Mouse (Mus musculus): ENCODE measurements around the gene Slc6a12. TPM values are rescaled to one million over a fixed set of nuclear protein-coding genes. Genes with fewer than 3 reads are reported as not detected.

Slc6a12 gene
- 1 to 10 TPM; 4.0 to 7.0 TPM for total RNA-seq (2021)
- long read RNA-seq, experiment 1, transcript Slc6a12-201 (15 exons, 2,644 nt) = major isoform, 5 of 7 reads
- long read RNA-seq, experiment 1, partial matches to known transcripts = 2 of 7 reads
- long read RNA-seq, experiment 1, other reads (novel, unspliced or antisense) = 0 of 7 reads
- long read RNA-seq, experiment 2, partial matches to known transcripts = 0 of 2 reads
- long read RNA-seq, experiment 2, other reads (novel, unspliced or antisense) = 0 of 2 reads

DNA sequence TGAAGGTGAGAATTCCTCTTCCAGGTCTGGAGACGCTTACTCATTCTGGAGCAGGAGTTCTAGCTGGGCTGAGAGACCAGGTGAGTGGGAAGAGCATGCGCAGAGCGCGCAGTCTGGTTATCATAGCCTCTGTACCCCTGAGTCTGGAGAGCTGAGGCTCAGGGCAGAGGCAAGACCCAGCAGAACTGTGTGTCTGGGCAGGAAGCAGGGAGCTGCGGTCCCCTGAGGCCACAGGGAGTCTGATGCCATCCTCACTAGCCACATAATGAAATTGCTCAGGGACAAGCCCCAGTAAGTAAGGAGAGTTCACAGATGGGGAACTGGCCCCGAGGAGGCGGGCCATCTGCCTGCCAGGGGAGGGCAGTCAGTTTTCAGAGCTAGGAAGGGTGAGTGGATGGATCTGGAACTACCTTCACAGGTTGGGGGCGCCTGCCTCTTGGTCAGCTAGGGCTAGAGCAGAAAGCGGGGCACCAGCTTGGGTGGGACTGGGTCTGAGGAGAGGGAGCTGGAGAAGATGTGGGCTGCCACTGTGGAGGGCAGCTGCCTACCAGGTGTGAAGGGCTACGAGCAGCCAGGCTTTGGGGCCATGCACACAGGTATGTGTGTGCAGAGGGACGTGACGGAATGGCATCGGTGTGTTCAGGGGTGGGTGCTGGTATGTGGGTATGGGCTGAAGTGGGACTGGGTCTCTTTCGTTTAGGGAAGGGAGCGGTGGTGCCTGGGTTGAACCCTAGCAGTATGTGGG, at the start of gene Slc6a12:
TSS of gene Slc6a12 (plus strand) at position 51 of the 745 bp plus-strand sequence.
- no peak for DNase-seq

GRCm38 (mm10) chr6:121299317-121299716, 43.6 kb upstream of the Slc6a12 start:
- peak; percentile 30 for DNase-seq

DNA sequence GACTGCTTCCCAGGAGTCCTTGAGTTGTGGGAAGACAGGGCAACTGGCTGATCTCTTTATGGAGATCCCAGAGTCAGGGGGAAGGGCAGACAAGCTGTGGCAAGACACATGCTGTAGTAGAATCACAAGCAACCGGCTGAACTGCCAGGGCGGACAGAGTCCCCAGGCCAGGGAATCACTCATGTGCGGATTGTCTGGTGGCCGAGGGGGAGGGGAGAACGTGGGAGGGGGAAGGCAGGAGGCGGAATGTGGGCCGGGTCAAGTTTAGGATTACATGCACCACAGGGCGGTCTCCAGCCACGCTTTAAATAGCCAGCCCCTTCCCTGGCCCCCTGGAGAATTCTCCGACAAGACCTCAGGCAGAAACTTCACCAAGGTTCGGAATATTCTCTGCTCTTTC, 42.9 kb upstream of the Slc6a12 start, which contains the start of gene Slc6a13:
TSS of gene Slc6a13 (plus strand) at position 274 of the 400 bp plus-strand sequence.
- peak; percentile 62 for DNase-seq

- no peak for DNase-seq
These were observed 42.4 kb upstream of the Slc6a12 start for GRCm38 (mm10) chr6:121300504-121300903.

DNA sequence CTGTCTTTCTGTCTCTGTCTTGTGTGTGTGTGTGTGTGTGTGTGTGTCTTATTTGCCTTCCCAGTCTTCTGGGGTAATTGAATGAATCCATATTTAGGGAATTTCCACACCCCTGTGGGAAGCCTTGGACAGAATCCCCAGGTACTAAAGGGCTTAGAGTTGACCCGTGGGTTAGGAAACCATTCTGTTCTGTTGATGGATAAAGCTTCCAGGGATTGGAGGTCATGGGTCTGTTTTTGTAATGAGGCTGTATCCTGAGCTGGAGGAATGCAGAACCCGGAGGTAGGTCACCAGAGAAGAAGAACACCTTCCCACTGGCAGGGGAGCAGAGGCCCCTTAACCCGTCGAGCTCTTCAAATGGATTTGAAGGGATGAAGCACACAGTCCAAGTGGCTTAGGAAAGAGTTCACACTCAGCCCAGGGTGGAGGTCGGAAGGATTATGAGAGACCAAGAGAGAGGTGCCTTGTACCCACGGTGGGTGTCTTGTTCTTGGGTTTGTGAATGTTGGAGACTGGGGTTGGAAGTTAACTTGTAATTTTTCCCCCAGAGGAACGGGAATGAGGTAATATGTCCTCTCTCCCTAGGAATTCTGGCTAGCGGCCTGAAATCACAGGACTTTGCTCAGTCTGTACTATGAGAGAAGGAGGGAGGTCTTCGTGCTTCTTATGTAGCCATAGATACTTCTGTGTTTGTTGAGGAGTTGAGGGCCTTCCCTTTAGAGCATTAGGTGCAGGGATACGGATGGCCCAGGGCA, 39.2 kb upstream of the Slc6a12 start:
- peak; percentile 26 for DNase-seq

- DNase-seq = no peak
These were observed 38.2 kb upstream of the Slc6a12 start for GRCm38 (mm10) chr6:121304630-121305029.

- DNase-seq = peak; percentile 55
These were observed 37.3 kb upstream of the Slc6a12 start for GRCm38 (mm10) chr6:121305571-121305970.

DNA sequence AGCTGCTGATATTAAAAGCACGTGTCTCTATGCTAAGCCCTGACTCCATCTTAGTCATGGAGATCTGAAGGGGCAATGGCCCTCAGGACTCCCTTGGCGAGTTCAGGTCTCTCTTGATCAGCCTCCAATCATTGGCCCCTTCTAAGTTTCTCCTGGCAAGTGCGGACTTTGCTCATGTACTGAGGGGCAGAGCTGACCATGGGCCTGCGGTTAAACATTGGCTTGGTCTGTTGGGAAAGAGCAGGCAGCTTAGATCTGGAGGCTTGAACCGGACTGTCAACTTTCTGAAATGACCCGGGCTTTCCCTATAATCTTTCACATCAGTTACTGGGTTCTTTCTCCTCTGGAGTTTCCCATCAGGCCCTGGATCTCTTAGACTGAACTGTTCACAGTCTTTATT, 31.9 kb upstream of the Slc6a12 start:
- DNase-seq = no peak

DNA sequence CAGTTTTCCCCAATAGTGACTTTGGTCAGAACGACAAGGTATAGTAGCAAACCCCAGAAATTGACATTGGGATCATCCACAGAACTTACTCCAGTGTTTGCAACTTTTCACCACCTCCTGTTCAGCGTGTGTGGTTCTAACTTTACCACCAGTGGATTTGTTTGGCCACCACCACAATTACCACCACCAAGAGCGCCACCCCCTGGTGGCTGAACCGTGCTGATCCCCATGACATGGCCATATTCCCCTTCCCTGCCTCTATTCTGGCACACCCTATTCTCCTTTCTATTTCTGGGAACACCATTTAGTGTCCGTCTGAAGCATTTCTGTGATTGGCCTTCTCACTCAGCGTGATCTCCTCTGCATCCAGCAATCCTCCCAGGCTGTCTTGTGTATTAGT, 23.8 kb upstream of the Slc6a12 start:
- no peak for DNase-seq

DNA sequence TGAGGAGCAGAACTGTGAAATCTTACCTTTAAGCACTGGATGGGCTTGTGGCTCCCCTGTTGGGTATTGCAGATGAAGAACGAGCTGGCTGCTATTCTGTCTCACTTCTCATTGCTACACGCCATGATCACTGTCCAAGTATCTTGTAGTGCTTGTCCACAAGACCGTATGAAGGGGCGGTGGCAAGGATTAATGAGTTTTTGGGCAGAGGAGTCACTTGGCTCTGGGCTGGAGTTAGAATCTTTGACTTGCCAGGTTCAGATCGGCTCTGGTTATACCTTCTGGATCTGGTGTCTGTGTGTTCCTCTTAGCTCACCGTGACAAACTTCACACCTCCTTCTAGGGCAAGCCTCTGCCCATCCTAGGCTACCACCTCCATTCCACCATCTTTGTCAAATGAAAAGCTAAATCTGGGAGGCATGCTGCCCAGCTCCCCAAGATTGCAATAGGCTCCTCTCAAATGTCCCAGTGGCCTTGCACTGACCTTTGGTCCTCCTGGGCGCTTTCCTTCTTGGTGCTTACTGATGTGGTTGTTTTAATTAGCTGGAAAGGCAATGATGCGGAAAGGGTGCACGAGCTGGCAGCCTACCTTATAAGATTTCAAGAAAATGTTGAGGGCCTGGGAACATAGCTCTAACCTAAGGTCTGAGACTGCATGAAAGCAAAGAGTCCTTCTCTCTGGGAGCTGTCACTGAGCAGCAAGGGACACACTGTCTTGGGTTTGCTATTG, 20.3 kb upstream of the Slc6a12 start:
- no peak for DNase-seq

GRCm38 (mm10) chr6:121325298-121325697, 17.6 kb upstream of the Slc6a12 start:
- no peak for DNase-seq

GRCm38 (mm10) chr6:121325740-121326139, 17.1 kb upstream of the Slc6a12 start:
- DNase-seq = no peak

- peak; percentile 50 for DNase-seq
These were observed 16.3 kb upstream of the Slc6a12 start for GRCm38 (mm10) chr6:121326486-121327069.

DNA sequence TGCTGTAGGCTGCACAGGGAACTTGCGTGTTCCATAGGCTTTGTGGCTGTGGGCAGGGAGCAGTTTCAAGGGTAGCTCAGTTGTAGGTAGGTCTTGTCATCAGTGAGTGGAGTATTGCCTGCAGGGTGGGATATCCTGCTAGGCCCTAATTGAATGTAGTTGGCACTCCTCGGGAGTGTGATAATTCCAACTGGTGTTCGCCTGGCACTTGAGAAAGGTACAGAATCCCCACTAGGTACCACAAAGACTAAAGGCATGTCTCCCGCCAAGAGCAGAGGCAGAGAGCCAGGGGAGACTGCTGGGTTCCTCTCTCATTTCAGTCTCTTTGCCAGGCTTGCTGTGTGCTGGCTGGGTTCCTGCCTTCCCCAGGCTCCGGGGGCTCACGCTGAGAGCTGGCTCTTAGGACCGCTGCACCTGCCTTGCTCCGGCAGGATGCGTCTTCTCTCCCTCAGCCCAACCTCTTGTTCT, 14.4 kb upstream of the Slc6a12 start:
- no peak for DNase-seq

DNA sequence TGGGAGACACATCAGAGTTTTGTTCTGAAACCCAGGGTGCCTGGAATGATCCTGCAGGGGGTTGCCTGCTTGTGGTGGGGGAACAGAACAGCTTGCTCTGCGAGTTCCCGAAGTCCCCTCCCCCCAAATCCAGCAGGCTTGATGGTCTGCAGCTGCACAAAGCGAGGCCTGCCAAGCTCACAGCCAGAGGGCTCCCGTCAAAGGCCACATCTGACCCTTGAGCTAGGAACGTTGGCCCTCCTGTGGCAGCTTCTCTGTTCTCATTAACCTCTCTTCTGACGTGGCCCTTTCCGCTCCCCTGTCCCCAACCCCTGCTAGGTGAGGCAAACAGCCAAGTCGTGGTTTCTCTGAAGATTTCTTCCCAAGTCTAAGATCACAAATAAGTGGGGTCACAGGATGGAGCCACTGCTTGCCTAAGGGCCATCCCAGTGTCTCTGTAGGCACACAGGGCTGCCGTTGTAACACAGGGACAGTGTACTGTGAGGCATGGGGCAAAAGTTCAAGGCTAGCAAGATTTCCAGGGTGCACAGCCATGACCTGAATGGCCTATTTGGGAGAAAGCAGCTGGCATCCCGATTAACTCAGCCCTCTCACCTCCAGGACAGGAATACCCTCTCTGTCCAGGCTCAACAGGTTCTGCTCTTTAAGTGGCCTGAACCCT, 12.9 kb upstream of the Slc6a12 start:
- DNase-seq = no peak

DNA sequence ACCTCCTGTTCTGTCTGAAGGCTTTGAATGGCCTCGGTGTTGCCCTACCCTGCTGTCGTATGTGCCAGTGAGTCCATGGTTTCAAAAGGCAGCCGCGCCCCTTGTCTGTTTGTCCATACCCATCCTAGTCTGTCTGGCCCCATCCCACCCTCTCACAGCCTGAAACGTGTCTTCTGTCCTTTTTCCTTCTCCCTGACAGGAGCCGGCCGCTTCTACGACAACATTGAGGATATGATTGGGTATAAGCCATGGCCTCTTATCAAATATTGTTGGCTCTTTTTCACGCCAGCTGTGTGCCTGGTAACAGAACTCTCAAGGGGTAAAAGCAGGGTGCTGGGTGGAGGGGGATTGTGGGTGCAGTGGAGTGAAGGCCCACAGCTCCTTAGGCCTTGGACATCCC, 7.0 kb upstream of the Slc6a12 start:
- no peak for DNase-seq

GRCm38 (mm10) chr6:121336558-121336957, 6.3 kb upstream of the Slc6a12 start:
- DNase-seq = peak; percentile 28

DNA sequence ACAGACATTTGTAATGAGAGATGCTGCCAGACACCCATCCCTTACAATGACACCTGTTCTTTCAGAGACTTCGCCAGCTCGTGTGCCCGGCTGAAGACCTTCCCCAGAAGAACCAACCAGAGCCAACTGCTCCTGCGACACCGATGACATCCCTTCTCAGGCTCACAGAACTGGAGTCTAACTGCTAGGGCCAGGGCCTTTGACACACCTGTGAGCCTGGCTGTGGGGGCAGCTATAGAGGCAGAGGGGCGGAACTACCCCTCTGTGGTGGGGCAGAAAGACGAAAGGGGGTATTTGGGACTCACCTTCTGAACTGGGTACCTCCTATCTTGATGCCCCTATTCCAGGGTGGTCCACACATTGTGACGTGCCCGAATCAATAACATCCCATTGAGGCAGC, 5.6 kb upstream of the Slc6a12 start:
- no peak for DNase-seq

DNA sequence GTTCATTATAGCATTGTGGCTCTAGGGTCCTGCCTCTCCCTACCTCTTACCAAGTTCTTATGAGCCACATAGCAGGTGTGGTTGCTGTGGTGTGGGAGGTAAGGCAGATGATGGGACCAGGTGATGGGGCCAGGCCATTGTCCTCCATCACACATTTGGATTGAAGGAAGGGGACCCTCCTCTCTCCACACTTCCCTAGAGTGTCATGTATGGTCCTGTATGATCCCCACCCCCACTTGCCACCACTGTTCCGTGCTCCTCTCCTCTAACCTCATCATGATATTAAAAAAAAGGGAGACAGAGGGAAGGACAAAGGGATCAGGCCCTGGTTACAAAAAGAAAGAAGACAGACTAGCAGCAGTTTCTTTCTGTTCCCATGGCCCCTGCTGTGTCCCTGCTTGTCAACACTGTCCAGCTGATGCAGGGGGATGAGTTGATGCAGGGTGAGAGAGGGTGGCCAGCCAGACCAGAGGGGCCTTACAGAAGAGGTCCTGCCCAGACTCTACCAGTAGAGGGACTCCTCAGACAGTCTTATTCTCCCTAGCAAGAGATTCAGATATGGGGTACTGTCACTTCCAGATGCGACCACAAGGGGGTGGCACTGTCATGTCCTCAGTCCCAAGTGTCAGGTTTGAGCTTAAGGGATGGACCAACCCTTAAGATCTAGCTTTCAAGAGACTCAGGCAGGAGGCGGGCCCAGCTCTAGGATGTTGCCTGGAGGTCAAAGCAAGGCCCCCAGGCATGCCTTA, 4.9 kb upstream of the Slc6a12 start:
- DNase-seq = peak; percentile 88

DNA sequence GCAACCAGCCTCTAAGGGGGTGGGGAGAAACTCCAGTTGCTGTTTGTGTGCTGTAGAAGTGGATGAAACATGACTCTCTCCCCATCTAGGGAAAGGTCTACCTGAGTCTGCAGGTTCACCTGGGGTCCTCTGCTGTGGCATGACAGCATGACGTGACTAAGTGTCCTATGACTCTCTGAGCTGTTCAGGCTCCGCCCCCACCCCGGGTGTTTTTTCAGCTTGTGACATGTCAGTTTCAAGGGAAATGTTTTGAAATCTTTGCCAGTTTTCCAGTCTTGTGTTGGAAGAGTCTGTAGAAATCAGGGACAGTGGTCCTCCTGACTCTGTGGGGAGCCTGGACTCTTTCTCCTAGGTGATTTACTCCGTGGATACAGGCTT, 4.4 kb upstream of the Slc6a12 start:
- DNase-seq = no peak

- DNase-seq = no peak
These were observed 1.2 kb upstream of the Slc6a12 start for GRCm38 (mm10) chr6:121341650-121342049.

Measured in adrenal gland, postnatal 10 days (tissue).